Mouse (Mus musculus): Measurements from ENCODE around the gene 3110082I17Rik. TPM values are rescaled to one million over a fixed set of nuclear protein-coding genes. Genes with fewer than 3 reads are reported as not detected.

Gene 3110082I17Rik
- polyA plus RNA-seq, 1 experiment from 2014 or later: 30.8 TPM

DNA sequence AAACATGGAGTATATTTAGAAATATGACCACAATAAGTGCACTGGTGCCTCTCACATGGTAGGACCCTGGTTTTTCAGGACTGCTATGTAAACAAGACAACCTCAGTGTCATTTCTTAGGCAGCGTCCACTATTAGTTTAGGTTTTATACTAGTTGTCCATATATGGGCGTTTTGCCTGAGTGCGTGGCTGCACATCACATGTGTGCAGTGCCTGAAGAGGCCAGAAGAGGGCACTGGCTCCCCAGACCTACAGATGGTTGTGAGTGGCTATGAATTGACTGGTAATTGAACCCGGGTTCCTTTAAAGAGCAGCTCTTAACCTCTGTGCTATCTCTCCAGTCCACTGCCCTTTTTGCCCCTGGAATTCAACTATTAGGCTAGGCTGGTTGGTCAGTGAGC is 43.4 kb downstream of the 3110082I17Rik start:
- Histone ChIP-seq H3K9me3 (no peaks in the 10 kb centered on the region), H3K4me2 (no peak overlapping the region), H3K36me3 (peaks cover 11% of the 10 kb centered on the region), H3K9ac (no peak overlapping the region), H3K4me1 (peaks cover 14% of the 10 kb centered on the region), H3K27ac (no peak overlapping the region), H3K27me3 (no peaks in the 10 kb centered on the region), H3K4me3 (no peak overlapping the region)
- 92% methylated on average over 4 of the region's 4 CpGs for whole genome bisulfite sequencing
- no peak for ATAC-seq (ENCODE audit: insufficient number of reproducible peaks, low FRiP score, low TSS enrichment, low read depth)

GRCm38 (mm10) chr5:139415001-139415400 is 45.3 kb downstream of the 3110082I17Rik start:
- no peak overlapping the region for H3K4me3 ChIP-seq
- peaks cover 12% of the 10 kb centered on the region for H3K4me1 ChIP-seq
- H3K9ac ChIP-seq: no peak overlapping the region
- ATAC-seq (ENCODE audit: insufficient number of reproducible peaks, low FRiP score, low TSS enrichment, low read depth): no peak
- no peaks in the 10 kb centered on the region for H3K9me3 ChIP-seq
- WGBS: 78% methylated on average over 5 of the region's 5 CpGs
- peaks cover 11% of the 10 kb centered on the region for H3K36me3 ChIP-seq
- no peak overlapping the region for H3K27ac ChIP-seq
- H3K4me2 ChIP-seq: no peak overlapping the region
- H3K27me3 ChIP-seq: no peaks in the 10 kb centered on the region

DNA sequence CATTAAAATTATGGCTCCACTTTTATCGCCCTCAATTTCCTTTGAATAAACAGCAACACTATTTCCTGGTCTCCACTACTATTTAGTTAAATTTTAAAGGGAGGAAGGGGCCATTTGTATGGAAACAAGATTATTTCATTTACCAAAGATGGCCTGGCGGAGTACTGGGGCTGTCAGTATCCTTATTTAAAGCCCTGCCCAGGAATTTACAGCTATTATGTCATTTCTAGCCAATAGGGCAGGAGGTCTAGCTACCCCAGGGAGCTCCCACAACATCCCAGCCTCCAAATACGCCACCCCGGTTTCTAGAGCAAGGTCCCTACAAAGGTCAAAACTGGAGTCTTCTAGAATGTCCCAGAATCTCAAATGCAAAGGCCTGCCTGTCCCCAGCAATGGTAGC is 46.8 kb downstream of the 3110082I17Rik start:
- no peaks in the 10 kb centered on the region for H3K27me3 ChIP-seq

GRCm38 (mm10) chr5:139411665-139412314 is 48.5 kb downstream of the 3110082I17Rik start:
- Histone ChIP-seq H3K27ac (no peak overlapping the region), H3K27me3 (no peaks in the 10 kb centered on the region), H3K9ac (no peak overlapping the region), H3K4me2 (no peak overlapping the region), H3K36me3 (peaks cover 11% of the 10 kb centered on the region), H3K9me3 (no peaks in the 10 kb centered on the region), H3K4me1 (peaks cover 35% of the 10 kb centered on the region), H3K4me3 (no peak overlapping the region)
- no peak for ATAC-seq (ENCODE audit: insufficient number of reproducible peaks, low FRiP score, low TSS enrichment, low read depth)
- WGBS: 82% methylated on average over 15 of the region's 15 CpGs

More for the DNA sequence above, 46.8 kb downstream of the 3110082I17Rik start:
- Histone ChIP-seq H3K36me3 (peaks cover 11% of the 10 kb centered on the region), H3K4me3 (no peak overlapping the region), H3K4me2 (no peak overlapping the region), H3K9ac (no peak overlapping the region), H3K27ac (no peak overlapping the region), H3K9me3 (no peaks in the 10 kb centered on the region), H3K4me1 (peaks cover 20% of the 10 kb centered on the region)
- WGBS: 54% methylated on average over 4 of the region's 4 CpGs
- ATAC-seq (ENCODE audit: insufficient number of reproducible peaks, low FRiP score, low TSS enrichment, low read depth): no peak

DNA sequence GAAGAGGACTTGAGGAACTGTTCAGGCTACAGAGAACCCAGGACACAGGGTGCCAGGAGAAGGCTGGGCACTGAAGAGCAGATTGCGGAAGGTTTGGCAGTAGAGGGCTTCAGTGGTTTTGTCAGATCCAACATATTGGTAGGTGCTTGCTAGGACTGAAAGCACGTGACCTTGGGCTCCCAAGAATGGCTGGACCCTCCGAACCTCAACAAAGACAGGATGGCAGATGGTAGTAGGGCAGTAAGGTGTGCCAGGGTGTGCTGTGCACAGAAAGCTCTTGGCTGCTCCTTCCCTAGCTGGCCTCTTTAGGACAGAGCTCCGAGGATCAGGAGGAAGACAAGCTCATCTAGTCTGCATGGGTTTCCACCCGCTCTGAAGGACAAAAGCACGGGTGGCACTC is 49.2 kb downstream of the 3110082I17Rik start:
- Histone ChIP-seq H3K27ac (no peak overlapping the region), H3K4me2 (no peak overlapping the region), H3K4me1 (peaks cover 38% of the 10 kb centered on the region), H3K36me3 (peaks cover 11% of the 10 kb centered on the region), H3K9ac (no peak overlapping the region), H3K9me3 (no peaks in the 10 kb centered on the region), H3K27me3 (no peaks in the 10 kb centered on the region), H3K4me3 (no peak overlapping the region)
- WGBS: 91% methylated on average over 6 of the region's 6 CpGs
- ATAC-seq (ENCODE audit: insufficient number of reproducible peaks, low FRiP score, low TSS enrichment, low read depth): no peak

DNA sequence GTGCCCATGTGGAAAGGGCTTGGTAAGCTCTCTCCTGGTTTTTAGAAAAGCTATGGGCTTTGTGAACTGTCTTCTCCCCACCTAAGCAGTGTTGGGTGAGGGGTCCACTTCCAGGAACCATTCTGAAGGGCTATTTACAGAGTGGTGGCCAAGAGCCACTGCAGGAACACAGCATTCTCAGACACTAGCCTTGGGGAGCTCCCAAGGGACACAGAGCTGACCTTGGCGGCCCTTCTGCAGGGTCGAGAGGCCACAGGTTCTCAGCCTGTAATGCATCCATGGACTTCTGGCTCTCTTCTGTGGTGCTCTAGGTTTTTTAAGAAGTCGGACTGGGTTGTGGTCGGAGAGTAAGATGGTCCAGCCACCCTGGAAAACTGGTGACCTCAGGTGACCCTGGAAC is 50.3 kb downstream of the 3110082I17Rik start:
- ATAC-seq (ENCODE audit: insufficient number of reproducible peaks, low FRiP score, low TSS enrichment, low read depth): no peak
- peaks cover 9% of the 10 kb centered on the region for H3K36me3 ChIP-seq
- H3K4me3 ChIP-seq: no peak overlapping the region
- no peaks in the 10 kb centered on the region for H3K27me3 ChIP-seq
- no peak overlapping the region for H3K9ac ChIP-seq
- no peak overlapping the region for H3K4me2 ChIP-seq
- H3K4me1 ChIP-seq: peaks cover 47% of the 10 kb centered on the region
- H3K9me3 ChIP-seq: no peaks in the 10 kb centered on the region
- WGBS: 82% methylated on average over 4 of the region's 4 CpGs
- peak overlapping the region; percentile 70; the same call in 1 of the 2 replicates for H3K27ac ChIP-seq

DNA sequence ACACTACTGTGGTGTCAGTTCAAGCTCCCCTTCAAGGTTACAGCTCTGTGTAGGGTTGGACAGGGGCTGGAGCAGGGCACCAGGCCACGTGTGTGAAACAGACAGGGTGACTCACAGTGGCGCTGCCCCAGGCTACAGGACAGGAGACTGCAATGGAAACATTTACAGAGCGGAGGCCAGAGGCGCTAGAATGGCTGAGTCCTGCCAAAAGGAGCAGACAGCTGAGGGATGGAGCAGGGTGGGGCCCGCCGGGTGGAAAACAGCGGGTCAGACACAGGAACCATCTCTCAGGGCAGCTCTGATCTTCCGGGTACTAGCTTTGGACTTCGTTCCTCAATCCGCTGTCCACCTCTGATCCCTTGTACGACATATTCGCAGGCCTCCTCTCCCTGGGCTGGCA is 50.9 kb downstream of the 3110082I17Rik start:
- H3K4me3 ChIP-seq: no peak overlapping the region
- WGBS: 58% methylated on average over 12 of the region's 12 CpGs
- H3K4me2 ChIP-seq: peak overlapping the region; percentile 22; the same call in 1 of the 2 replicates
- H3K36me3 ChIP-seq: peaks cover 5% of the 10 kb centered on the region
- H3K9me3 ChIP-seq: no peaks in the 10 kb centered on the region
- peak overlapping the region; percentile 70 for H3K27ac ChIP-seq
- peaks cover 47% of the 10 kb centered on the region for H3K4me1 ChIP-seq
- no peaks in the 10 kb centered on the region for H3K27me3 ChIP-seq
- ATAC-seq (ENCODE audit: insufficient number of reproducible peaks, low FRiP score, low TSS enrichment, low read depth): peak; percentile 31; the same call in 1 of the 2 replicates
- H3K9ac ChIP-seq: no peak overlapping the region

DNA sequence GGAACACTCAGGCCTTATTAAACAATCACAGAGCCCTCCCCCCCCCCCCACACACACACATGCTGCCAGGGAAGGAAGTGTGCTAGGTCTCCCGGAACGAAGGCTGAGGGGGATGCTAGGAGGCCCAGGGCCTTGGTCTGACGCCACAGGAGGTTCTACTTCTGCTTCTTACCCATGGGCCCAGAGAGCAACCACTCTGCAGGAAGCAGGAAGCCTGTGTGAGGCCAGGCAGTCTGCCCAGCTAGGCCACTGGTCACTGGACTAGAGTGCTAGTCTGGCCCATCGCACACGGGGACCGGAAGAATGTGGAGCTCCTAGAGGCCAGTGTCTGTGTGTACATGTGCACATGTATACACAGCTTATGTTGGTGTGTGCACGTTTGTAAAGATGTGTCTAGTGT is 51.8 kb downstream of the 3110082I17Rik start:
- Histone ChIP-seq H3K4me1 (peaks cover 42% of the 10 kb centered on the region), H3K27ac (no peak overlapping the region; the same call in 1 of the 2 replicates), H3K9ac (no peak overlapping the region), H3K4me2 (0 out of 2 replicates have a peak overlapping the region, but pooled peaks have one; percentile 8), H3K4me3 (peak overlapping the region; percentile 10; the same call in 1 of the 2 replicates), H3K36me3 (no peaks in the 10 kb centered on the region), H3K9me3 (no peaks in the 10 kb centered on the region), H3K27me3 (no peaks in the 10 kb centered on the region)
- no peak for ATAC-seq (ENCODE audit: insufficient number of reproducible peaks, low FRiP score, low TSS enrichment, low read depth)
- WGBS: 71% methylated on average over 7 of the region's 7 CpGs

GRCm38 (mm10) chr5:139407121-139407885 is 53.0 kb downstream of the 3110082I17Rik start:
- Histone ChIP-seq H3K4me3 (peak overlapping the region; percentile 17; the same call in 1 of the 2 replicates), H3K9me3 (no peaks in the 10 kb centered on the region), H3K4me1 (peaks cover 41% of the 10 kb centered on the region), H3K27me3 (no peaks in the 10 kb centered on the region), H3K27ac (peak overlapping the region; percentile 71), H3K9ac (no peak overlapping the region), H3K4me2 (peak overlapping the region; percentile 19), H3K36me3 (no peaks in the 10 kb centered on the region)
- 75% methylated on average over 14 of the region's 14 CpGs for WGBS
- peak; percentile 2; the same call in 1 of the 2 replicates for ATAC-seq (ENCODE audit: insufficient number of reproducible peaks, low FRiP score, low TSS enrichment, low read depth)

DNA sequence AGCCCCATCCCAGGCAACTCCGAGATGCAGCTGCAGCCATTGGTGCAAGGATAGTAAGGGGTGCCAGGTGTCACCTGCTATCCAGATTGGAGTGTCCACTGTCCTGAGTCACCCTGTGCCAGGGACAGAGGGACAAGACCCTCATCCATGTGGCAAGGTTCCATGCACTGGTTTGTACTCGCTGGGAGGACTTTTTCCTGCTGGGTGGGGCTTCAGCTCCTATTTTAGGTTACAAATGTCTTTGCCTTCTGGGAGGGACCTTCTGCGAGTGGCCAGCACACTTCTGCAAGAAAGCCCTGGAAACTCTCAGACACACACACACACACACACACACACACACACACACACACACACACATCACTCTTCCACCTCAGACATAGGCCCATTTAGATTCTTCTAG is 54.4 kb downstream of the 3110082I17Rik start:
- H3K27ac ChIP-seq: peak overlapping the region; percentile 83
- H3K9me3 ChIP-seq: no peaks in the 10 kb centered on the region
- no peaks in the 10 kb centered on the region for H3K27me3 ChIP-seq
- no peaks in the 10 kb centered on the region for H3K36me3 ChIP-seq
- H3K9ac ChIP-seq: no peak overlapping the region
- peaks cover 41% of the 10 kb centered on the region for H3K4me1 ChIP-seq
- no peak for ATAC-seq (ENCODE audit: insufficient number of reproducible peaks, low FRiP score, low TSS enrichment, low read depth)
- H3K4me2 ChIP-seq: 0 out of 2 replicates have a peak overlapping the region, but pooled peaks have one; percentile 5
- WGBS: 47% methylated on average over 3 of the region's 3 CpGs
- H3K4me3 ChIP-seq: peak overlapping the region; percentile 14; the same call in 1 of the 2 replicates

DNA sequence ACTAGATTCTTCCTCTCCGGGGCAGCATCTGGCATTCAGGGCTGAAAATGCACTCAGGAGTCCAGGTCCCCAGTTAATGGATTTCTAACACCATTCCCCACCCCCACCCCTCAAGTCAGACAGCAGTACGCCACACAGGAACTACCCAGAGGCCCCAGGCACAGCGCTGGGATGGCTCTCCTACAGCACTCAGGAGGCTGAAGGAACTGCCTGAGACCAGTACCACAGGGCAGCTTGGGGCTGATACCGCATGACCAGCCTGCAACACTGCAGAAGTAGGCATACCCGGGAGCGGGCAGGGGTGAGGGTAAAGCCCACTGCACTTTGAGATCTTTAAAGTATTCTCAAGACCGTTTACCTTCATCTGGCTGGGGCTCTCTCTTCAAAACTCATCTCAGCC is 54.8 kb downstream of the 3110082I17Rik start:
- WGBS: 53% methylated on average over 7 of the region's 7 CpGs
- Histone ChIP-seq H3K4me1 (peaks cover 41% of the 10 kb centered on the region), H3K4me3 (no peak overlapping the region), H3K27ac (peak overlapping the region; percentile 83), H3K27me3 (no peaks in the 10 kb centered on the region), H3K4me2 (peak overlapping the region; percentile 5; the same call in 1 of the 2 replicates), H3K9ac (no peak overlapping the region), H3K9me3 (no peaks in the 10 kb centered on the region), H3K36me3 (no peaks in the 10 kb centered on the region)
- ATAC-seq (ENCODE audit: insufficient number of reproducible peaks, low FRiP score, low TSS enrichment, low read depth): no peak

Data from limb, embryonic 15.5 days (tissue).